Mouse (Mus musculus): ENCODE measurements around the gene Ccdc171. TPM values are rescaled to one million over a fixed set of nuclear protein-coding genes. Genes with fewer than 3 reads are reported as not detected.

Gene Ccdc171
- polyA plus RNA-seq, 1 experiment from 2014 or later = 5.4 TPM

DNA sequence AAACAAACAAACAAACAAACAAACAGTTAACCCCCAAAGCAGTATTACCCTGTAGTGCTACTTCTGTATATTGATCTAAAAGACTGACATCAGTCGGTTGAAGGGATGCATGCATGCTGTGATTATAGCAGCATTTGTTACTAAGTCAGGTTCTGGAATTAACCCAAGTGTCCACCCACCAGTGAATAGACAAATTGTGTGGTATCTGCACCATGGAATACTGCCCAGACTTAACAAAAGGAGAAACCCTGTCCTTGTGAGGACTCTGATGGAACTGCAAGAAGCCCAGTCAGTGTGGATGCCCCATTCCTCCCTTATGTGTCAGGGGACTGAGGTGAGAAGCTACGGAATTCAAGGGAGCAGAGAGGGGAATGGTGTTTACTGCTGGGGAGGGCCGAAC lies 336.4 kb downstream of the Ccdc171 start:
- Histone ChIP-seq H3K9me3 (ENCODE audit: control insufficient read depth, low read length) (no peaks in the 10 kb centered on the region), H3K4me3 (ENCODE audit: low read depth, low read length) (no peak overlapping the region), H3K27me3 (ENCODE audit: control insufficient read depth, insufficient read depth, low read length) (no peaks in the 10 kb centered on the region), H3K27ac (ENCODE audit: low read depth, low read length) (no peak overlapping the region), H3K4me1 (replicated peaks; ENCODE audit: control insufficient read depth, insufficient read depth, low read length) (no peaks in the 10 kb centered on the region), H3K36me3 (ENCODE audit: control insufficient read depth, insufficient read depth, low read length) (no peaks in the 10 kb centered on the region), H3K4me2 (ENCODE audit: low read depth, low read length, severe bottlenecking) (no peak overlapping the region), H3K9ac (ENCODE audit: low read length) (no peak overlapping the region)
- WGBS = 80% methylated on average over 3 of the region's 3 CpGs
- ATAC-seq (replicated peaks; ENCODE audit: low FRiP score) (no peak), DNase-seq (ENCODE audit: low spot score) (no peak)

DNA sequence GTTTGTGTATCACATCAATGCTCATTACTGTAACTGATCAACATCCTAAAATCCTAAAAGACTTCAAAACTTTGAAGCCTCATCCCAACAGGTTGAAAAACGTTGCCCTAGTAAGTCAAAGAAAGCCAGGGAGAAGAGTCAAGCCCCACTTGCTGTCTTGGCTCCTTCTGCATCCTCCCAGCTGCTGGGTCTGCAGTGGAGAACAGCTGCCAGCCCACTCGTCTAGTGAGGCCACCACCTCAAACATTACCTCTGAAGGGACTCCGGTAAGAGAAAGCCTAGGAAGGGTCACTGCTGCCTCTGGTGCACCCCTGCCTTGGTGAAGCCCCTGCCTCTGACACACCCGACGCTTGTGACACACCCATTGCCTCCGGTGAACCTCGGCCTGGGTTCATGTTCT lies 336.9 kb downstream of the Ccdc171 start:
- DNase-seq (ENCODE audit: low spot score) (no peak), ATAC-seq (replicated peaks; ENCODE audit: low FRiP score) (no peak)
- Histone ChIP-seq H3K4me1 (replicated peaks; ENCODE audit: control insufficient read depth, insufficient read depth, low read length) (no peaks in the 10 kb centered on the region), H3K4me3 (ENCODE audit: low read depth, low read length) (no peak overlapping the region), H3K36me3 (ENCODE audit: control insufficient read depth, insufficient read depth, low read length) (no peaks in the 10 kb centered on the region), H3K27me3 (ENCODE audit: control insufficient read depth, insufficient read depth, low read length) (no peaks in the 10 kb centered on the region), H3K27ac (ENCODE audit: low read depth, low read length) (no peak overlapping the region), H3K9ac (ENCODE audit: low read length) (no peak overlapping the region), H3K9me3 (ENCODE audit: control insufficient read depth, low read length) (no peaks in the 10 kb centered on the region), H3K4me2 (ENCODE audit: low read depth, low read length, severe bottlenecking) (no peak overlapping the region)
- 87% methylated on average over 7 of the region's 7 CpGs for WGBS

DNA sequence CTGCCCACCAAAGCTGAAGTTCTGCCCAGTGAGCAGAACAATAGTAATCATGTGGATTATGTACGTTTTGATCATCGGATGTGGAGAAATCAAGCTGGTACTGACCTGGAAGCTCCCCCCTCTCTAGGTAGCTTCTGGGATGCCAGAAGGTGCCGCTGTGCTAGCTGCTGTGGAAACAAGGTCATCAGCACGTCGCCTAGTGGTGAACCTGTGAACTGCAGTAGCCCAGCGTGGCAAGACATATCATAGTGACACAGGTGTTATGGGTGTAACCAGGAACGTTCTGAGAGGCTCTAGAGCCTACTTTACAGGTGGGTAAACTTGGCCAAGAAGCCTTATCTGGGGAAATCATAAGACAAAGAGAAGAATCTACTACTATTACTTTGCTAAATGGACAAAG lies 351.3 kb downstream of the Ccdc171 start:
- Histone ChIP-seq H3K4me3 (ENCODE audit: low read depth, low read length) (no peak overlapping the region), H3K9me3 (ENCODE audit: control insufficient read depth, low read length) (no peaks in the 10 kb centered on the region), H3K4me1 (replicated peaks; ENCODE audit: control insufficient read depth, insufficient read depth, low read length) (peaks cover 3% of the 10 kb centered on the region; the same call in 1 of the 2 replicates), H3K36me3 (ENCODE audit: control insufficient read depth, insufficient read depth, low read length) (no peaks in the 10 kb centered on the region), H3K27me3 (ENCODE audit: control insufficient read depth, insufficient read depth, low read length) (no peaks in the 10 kb centered on the region), H3K4me2 (ENCODE audit: low read depth, low read length, severe bottlenecking) (no peak overlapping the region), H3K9ac (ENCODE audit: low read length) (no peak overlapping the region), H3K27ac (ENCODE audit: low read depth, low read length) (no peak overlapping the region)
- no peak for DNase-seq (ENCODE audit: low spot score)
- no peak for ATAC-seq (replicated peaks; ENCODE audit: low FRiP score)
- WGBS = 57% methylated on average over 7 of the region's 7 CpGs

GRCm38 (mm10) chr4:83878236-83878635 lies 352.9 kb downstream of the Ccdc171 start:
- H3K9me3 ChIP-seq (ENCODE audit: control insufficient read depth, low read length) = no peaks in the 10 kb centered on the region
- no peak overlapping the region for H3K4me2 ChIP-seq (ENCODE audit: low read depth, low read length, severe bottlenecking)
- H3K36me3 ChIP-seq (ENCODE audit: control insufficient read depth, insufficient read depth, low read length) = no peaks in the 10 kb centered on the region
- H3K27ac ChIP-seq (ENCODE audit: low read depth, low read length) = no peak overlapping the region
- DNase-seq (ENCODE audit: low spot score) = no peak
- no peaks in the 10 kb centered on the region for H3K27me3 ChIP-seq (ENCODE audit: control insufficient read depth, insufficient read depth, low read length)
- WGBS = 85% methylated on average over 8 of the region's 8 CpGs
- H3K4me3 ChIP-seq (ENCODE audit: low read depth, low read length) = no peak overlapping the region
- no peak overlapping the region for H3K9ac ChIP-seq (ENCODE audit: low read length)
- ATAC-seq (replicated peaks; ENCODE audit: low FRiP score) = no peak
- H3K4me1 ChIP-seq (replicated peaks; ENCODE audit: control insufficient read depth, insufficient read depth, low read length) = peaks cover 3% of the 10 kb centered on the region; the same call in 1 of the 2 replicates

DNA sequence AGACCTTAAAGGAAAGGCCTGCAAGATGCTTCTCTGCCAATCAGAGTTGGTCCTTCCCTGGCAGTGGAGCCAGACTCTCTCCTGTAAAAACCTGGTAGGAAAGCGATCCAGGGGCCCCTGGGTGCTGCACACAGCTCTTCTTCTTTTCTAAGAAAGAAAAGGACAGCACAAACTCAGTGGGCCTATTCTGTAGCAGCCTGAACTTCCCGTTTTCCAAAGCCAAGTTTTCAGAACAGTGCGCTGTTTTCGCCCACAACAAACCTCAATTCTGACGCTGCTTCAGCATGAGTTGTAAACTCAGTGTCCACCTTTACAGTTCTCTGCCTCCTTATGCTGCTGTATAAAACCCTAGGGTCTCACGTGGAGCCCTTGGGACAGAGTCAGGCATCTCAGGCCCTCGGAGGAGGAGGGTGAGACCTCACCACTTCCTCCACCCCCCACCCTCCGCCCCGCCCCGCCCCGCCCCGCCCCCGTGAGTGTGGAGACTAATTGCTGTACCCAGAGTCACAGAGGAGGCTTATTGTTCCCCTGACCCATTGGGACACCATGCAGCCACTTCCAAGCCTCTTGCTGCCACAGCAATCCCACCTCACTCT lies 363.2 kb downstream of the Ccdc171 start:
- ATAC-seq (replicated peaks; ENCODE audit: low FRiP score) (no peak), DNase-seq (ENCODE audit: low spot score) (no peak)
- Histone ChIP-seq H3K27ac (ENCODE audit: low read depth, low read length) (no peak overlapping the region), H3K9me3 (ENCODE audit: control insufficient read depth, low read length) (no peaks in the 10 kb centered on the region), H3K9ac (ENCODE audit: low read length) (no peak overlapping the region), H3K36me3 (ENCODE audit: control insufficient read depth, insufficient read depth, low read length) (no peaks in the 10 kb centered on the region), H3K27me3 (ENCODE audit: control insufficient read depth, insufficient read depth, low read length) (no peaks in the 10 kb centered on the region), H3K4me1 (replicated peaks; ENCODE audit: control insufficient read depth, insufficient read depth, low read length) (no peaks in the 10 kb centered on the region), H3K4me3 (ENCODE audit: low read depth, low read length) (no peak overlapping the region), H3K4me2 (ENCODE audit: low read depth, low read length, severe bottlenecking) (no peak overlapping the region)
- WGBS = 48% methylated on average over 13 of the region's 13 CpGs

DNA sequence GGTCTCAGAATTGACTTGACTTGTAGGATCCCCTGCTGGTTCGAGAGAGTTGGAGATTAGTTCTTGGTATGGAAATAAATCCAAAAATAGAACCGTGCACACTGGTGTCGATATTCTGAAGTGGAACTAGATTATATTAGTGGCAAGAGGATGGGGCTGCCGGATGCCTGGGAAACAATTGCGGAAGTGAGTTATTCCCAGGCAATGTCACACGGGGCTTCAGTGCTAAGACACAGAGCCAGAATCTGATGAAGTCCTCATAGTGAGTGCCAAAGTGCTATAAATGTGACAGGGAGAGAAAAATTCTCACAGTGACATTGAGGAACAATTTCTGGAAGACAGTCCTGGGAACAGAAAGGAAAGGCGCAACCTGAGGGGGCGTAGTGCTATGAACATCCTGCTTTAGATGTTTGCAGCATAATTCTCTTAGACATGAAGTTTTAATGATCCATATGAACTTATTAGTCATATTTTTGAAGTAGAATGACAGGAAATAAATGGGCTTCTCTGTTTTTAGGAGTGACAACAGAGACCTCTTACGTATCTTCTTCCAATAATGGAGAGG lies 376.8 kb downstream of the Ccdc171 start:
- WGBS = 88% methylated on average over 9 of the region's 9 CpGs
- no peak overlapping the region for H3K4me2 ChIP-seq (ENCODE audit: low read depth, low read length, severe bottlenecking)
- no peak overlapping the region for H3K9ac ChIP-seq (ENCODE audit: low read length)
- no peaks in the 10 kb centered on the region for H3K27me3 ChIP-seq (ENCODE audit: control insufficient read depth, insufficient read depth, low read length)
- H3K36me3 ChIP-seq (ENCODE audit: control insufficient read depth, insufficient read depth, low read length) = no peaks in the 10 kb centered on the region
- H3K27ac ChIP-seq (ENCODE audit: low read depth, low read length) = no peak overlapping the region
- H3K4me1 ChIP-seq (replicated peaks; ENCODE audit: control insufficient read depth, insufficient read depth, low read length) = no peaks in the 10 kb centered on the region
- DNase-seq (ENCODE audit: low spot score) (no peak), ATAC-seq (replicated peaks; ENCODE audit: low FRiP score) (no peak)
- H3K4me3 ChIP-seq (ENCODE audit: low read depth, low read length) = no peak overlapping the region
- H3K9me3 ChIP-seq (ENCODE audit: control insufficient read depth, low read length) = no peaks in the 10 kb centered on the region

Other genes starting within 250 kb of the Ccdc171 start
- gene Ttc39b, start 201.3 kb upstream of the Ccdc171 start, polyA plus RNA-seq (2014; fragmentation: Nextera tagmentation; extraction: Ambion mirVana) = 3.4 and 4.0 TPM in 2 replicates
- gene Snapc3, start 107.8 kb upstream of the Ccdc171 start, polyA plus RNA-seq (2014; fragmentation: Nextera tagmentation; extraction: Ambion mirVana) = 72.1 and 73.4 TPM in 2 replicates
- 471 and 480 TPM in 2 replicates for gene Psip1, start 39.1 kb upstream of the Ccdc171 start, polyA plus RNA-seq (2014; fragmentation: Nextera tagmentation; extraction: Ambion mirVana)